In genomic region chr13:112742076-112742830, GRCm38 (mm10) we compare ENCODE assay signal across 15 mouse cellular contexts. TPM values are rescaled to one million over a fixed set of nuclear protein-coding genes. Genes with fewer than 3 reads are reported as not detected.
DNase-seq lines count a peak whose midpoint lies in the region; ATAC-seq and TF ChIP-seq lines count a peak whose summit lies in the region.
"Had no signal": no experiment of that assay in that cellular context is flagged by ENCODE, and none has a peak within 500 bp of the region (broad histone marks: within the 10 kb centered on the region; RNA-seq: fewer than 3 reads in every experiment).

No protein-coding gene starts in this region.

- H3K27me3 ChIP-seq in heart, embryonic 16.5 days (ENCODE audit: control insufficient read depth, insufficient read depth, low read length): no peaks in the 10 kb centered on the region
- H3K27me3 ChIP-seq in lung, embryonic 14.5 days (ENCODE audit: insufficient read depth, low read length): no peaks in the 10 kb centered on the region
- 0 out of 2 replicates have a peak, but pooled peaks cover 3% of the 10 kb centered on the region for H3K27me3 ChIP-seq in liver, embryonic 12.5 days (replicated peaks)
- H3K27me3 ChIP-seq in stomach, embryonic 14.5 days (ENCODE audit: control insufficient read depth, insufficient read depth, low read length): no peaks in the 10 kb centered on the region
- H3K27me3 ChIP-seq in forebrain, embryonic 12.5 days: no peaks in the 10 kb centered on the region
- H3K27me3 ChIP-seq: embryonic facial prominence, embryonic 12.5 days; hindbrain, embryonic 12.5 days had no signal

- H3K27ac ChIP-seq in heart, embryonic 16.5 days (ENCODE audit: low read length): peak overlapping the region; percentile 67
- H3K27ac ChIP-seq in lung, embryonic 14.5 days (ENCODE audit: low read depth): peak overlapping the region; percentile 76
- H3K27ac ChIP-seq in liver, embryonic 12.5 days: peak overlapping the region; percentile 32; the same call in 1 of the 2 replicates
- peak overlapping the region; percentile 61; the same call in 1 of the 2 replicates for H3K27ac ChIP-seq in stomach, embryonic 14.5 days (ENCODE audit: low read length)
- H3K27ac ChIP-seq in forebrain, embryonic 12.5 days: no peak overlapping the region
- H3K27ac ChIP-seq: embryonic facial prominence, embryonic 12.5 days; hindbrain, embryonic 12.5 days had no signal

- H3K4me3 ChIP-seq in heart, embryonic 16.5 days (ENCODE audit: low read length): no peak overlapping the region
- no peak overlapping the region for H3K4me3 ChIP-seq in lung, embryonic 14.5 days (ENCODE audit: low read depth, low read length)
- H3K4me3 ChIP-seq in liver, embryonic 12.5 days: no peak overlapping the region
- H3K4me3 ChIP-seq in stomach, embryonic 14.5 days (ENCODE audit: low read depth, low read length): no peak overlapping the region
- H3K4me3 ChIP-seq in forebrain, embryonic 12.5 days (replicated peaks): no peak overlapping the region
- H3K4me3 ChIP-seq: embryonic facial prominence, embryonic 12.5 days; hindbrain, embryonic 12.5 days had no signal

- H3K9ac ChIP-seq in heart, embryonic 16.5 days (ENCODE audit: low read length): no peak overlapping the region
- no peak overlapping the region for H3K9ac ChIP-seq in lung, embryonic 14.5 days
- H3K9ac ChIP-seq in liver, embryonic 12.5 days: 0 out of 2 replicates have a peak overlapping the region, but pooled peaks have one; percentile 22
- no peak overlapping the region for H3K9ac ChIP-seq in stomach, embryonic 14.5 days (replicated peaks; ENCODE audit: low read depth, low read length)
- no peak overlapping the region for H3K9ac ChIP-seq in forebrain, embryonic 12.5 days
- H3K9ac ChIP-seq: embryonic facial prominence, embryonic 12.5 days; hindbrain, embryonic 12.5 days had no signal

- no peak for TF ChIP-seq CTCF in lung, embryonic 14.5 days (IDR thresholded peaks at IDR 0.05; ENCODE audit: low read depth)

- no peak for DNase-seq in heart, adult 18-20 months
- DNase-seq in lung, embryonic 14.5 days: no peak
- DNase-seq in lung, postnatal 36 days: no peak
- DNase-seq: cerebellum, adult 11-12 months; gastrocnemius, postnatal 25 days; kidney, adult 9 months; lung, adult 18-20 months; thymus, postnatal 14 days had no signal

- H3K9me3 ChIP-seq in heart, embryonic 16.5 days (replicated peaks; ENCODE audit: control insufficient read depth, low read length): no peaks in the 10 kb centered on the region
- no peaks in the 10 kb centered on the region for H3K9me3 ChIP-seq in lung, embryonic 14.5 days (ENCODE audit: low read depth, low read length)
- no peaks in the 10 kb centered on the region for H3K9me3 ChIP-seq in liver, embryonic 12.5 days (replicated peaks)
- H3K9me3 ChIP-seq in stomach, embryonic 14.5 days (ENCODE audit: control insufficient read depth, low read depth, low read length): no peaks in the 10 kb centered on the region
- no peaks in the 10 kb centered on the region for H3K9me3 ChIP-seq in forebrain, embryonic 12.5 days
- H3K9me3 ChIP-seq: embryonic facial prominence, embryonic 12.5 days; G1E; hindbrain, embryonic 12.5 days had no signal

- no peaks in the 10 kb centered on the region for H3K4me1 ChIP-seq in heart, embryonic 16.5 days (ENCODE audit: control insufficient read depth, insufficient read depth, low read length)
- peaks cover 15% of the 10 kb centered on the region; the same call in 1 of the 2 replicates for H3K4me1 ChIP-seq in lung, embryonic 14.5 days (ENCODE audit: insufficient read depth)
- peaks cover 47% of the 10 kb centered on the region for H3K4me1 ChIP-seq in liver, embryonic 12.5 days
- H3K4me1 ChIP-seq in stomach, embryonic 14.5 days (ENCODE audit: control insufficient read depth, insufficient read depth, low read length): peaks cover 18% of the 10 kb centered on the region
- no peaks in the 10 kb centered on the region for H3K4me1 ChIP-seq in forebrain, embryonic 12.5 days
- H3K4me1 ChIP-seq: hindbrain, embryonic 12.5 days had no signal

- 40% methylated on average over 14 of the region's 14 CpGs for WGBS in heart, embryonic 16.5 days
- WGBS in lung, embryonic 14.5 days: 29% methylated on average over 14 of the region's 14 CpGs
- WGBS in liver, embryonic 12.5 days (ENCODE audit: insufficient replicate concordance): 41% methylated on average over 14 of the region's 14 CpGs
- WGBS in stomach, embryonic 14.5 days: 37% methylated on average over 14 of the region's 14 CpGs
- WGBS in forebrain, embryonic 12.5 days: 77% methylated on average over 14 of the region's 14 CpGs

- H3K4me2 ChIP-seq in heart, embryonic 16.5 days (ENCODE audit: low read depth, low read length): no peak overlapping the region
- no peak overlapping the region for H3K4me2 ChIP-seq in lung, embryonic 14.5 days
- no peak overlapping the region for H3K4me2 ChIP-seq in liver, embryonic 12.5 days
- H3K4me2 ChIP-seq in stomach, embryonic 14.5 days (replicated peaks; ENCODE audit: low read depth, low read length): no peak overlapping the region
- H3K4me2 ChIP-seq in forebrain, embryonic 12.5 days: no peak overlapping the region
- H3K4me2 ChIP-seq: embryonic facial prominence, embryonic 12.5 days; hindbrain, embryonic 12.5 days had no signal

- H3K36me3 ChIP-seq in heart, embryonic 16.5 days (ENCODE audit: control insufficient read depth, insufficient read depth): no peaks in the 10 kb centered on the region
- no peaks in the 10 kb centered on the region for H3K36me3 ChIP-seq in lung, embryonic 14.5 days (ENCODE audit: insufficient read depth)
- H3K36me3 ChIP-seq in liver, embryonic 12.5 days: no peaks in the 10 kb centered on the region
- H3K36me3 ChIP-seq in stomach, embryonic 14.5 days (ENCODE audit: control insufficient read depth, insufficient read depth, low read length): no peaks in the 10 kb centered on the region
- H3K36me3 ChIP-seq in forebrain, embryonic 12.5 days (replicated peaks): no peaks in the 10 kb centered on the region
- H3K36me3 ChIP-seq: embryonic facial prominence, embryonic 12.5 days; hindbrain, embryonic 12.5 days had no signal

- no peak for ATAC-seq in heart, embryonic 16.5 days (replicated peaks; ENCODE audit: extremely low read depth, insufficient read depth, low FRiP score)
- no peak for ATAC-seq in lung, embryonic 14.5 days (ENCODE audit: insufficient read depth)
- no peak for ATAC-seq in liver, embryonic 12.5 days
- no peak; the same call in 1 of the 2 replicates for ATAC-seq in stomach, embryonic 14.5 days (ENCODE audit: insufficient number of reproducible peaks, insufficient read depth, low FRiP score, low read depth)
- no peak for ATAC-seq in forebrain, embryonic 12.5 days (ENCODE audit: low FRiP score)

RNA-seq across cellular contexts. Expression of gene Plpp1, which starts 58.3 kb away (rescaled TPM):
- 59.3 and 63.2 TPM in 2 replicates for polyA plus RNA-seq in heart, embryonic 16.5 days (2015; fragmentation: Nextera tagmentation; extraction: Ambion mirVana)
- 10 to 100 TPM; 41.8 to 43.5 TPM for total RNA-seq in heart, adult 18-20 months (2021)
- polyA plus RNA-seq in lung, embryonic 14.5 days (2014; fragmentation: Nextera tagmentation; extraction: Ambion mirVana): 52.7 and 58.5 TPM in 2 replicates
- polyA plus RNA-seq in liver, embryonic 12.5 days (2016; fragmentation: Nextera tagmentation; extraction: Ambion mirVana): 28.6 and 30.8 TPM in 2 replicates
- polyA plus RNA-seq in stomach, embryonic 14.5 days (2014; fragmentation: Nextera tagmentation; extraction: Ambion mirVana): 97.1 and 98.9 TPM in 2 replicates
- 17.8 and 19.1 TPM in 2 replicates for polyA plus RNA-seq in forebrain, embryonic 12.5 days (2016; fragmentation: Nextera tagmentation; extraction: Ambion mirVana)
